Mouse (Mus musculus) brain, adult 2 months (tissue): ENCODE data around the gene Dscam.

Experiments
- DNase-seq: peaks from one replicate; pipeline ENCODE4 v3.0.0; 2011; ENCODE audit warnings: low read depth, low spot score

The Dscam gene

DNA sequence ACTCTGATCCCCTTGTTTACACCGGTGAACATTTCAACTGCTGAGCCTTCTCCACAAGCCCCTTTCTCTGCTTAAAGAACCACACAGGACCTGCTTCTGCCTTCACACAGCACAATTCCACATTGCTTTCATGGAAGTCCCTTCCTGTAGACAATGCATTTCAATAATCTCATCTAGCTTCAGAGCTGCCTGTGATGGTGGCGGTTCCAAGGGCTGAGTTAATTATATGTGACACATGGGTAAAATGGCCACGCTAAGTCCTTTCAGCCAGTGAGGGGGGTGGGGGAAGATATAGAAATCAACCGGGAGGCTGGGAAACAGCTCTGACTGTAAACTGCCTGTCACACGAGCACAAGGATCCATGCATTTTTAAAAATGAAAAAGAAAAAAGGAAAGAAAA, 152.2 kb downstream of the Dscam start:
- DNase-seq: no peak

- DNase-seq: peak; percentile 48
Measured at GRCm38 (mm10) chr16:97017171-97017738, 153.3 kb downstream of the Dscam start.

- DNase-seq: peak; percentile 49
Measured at GRCm38 (mm10) chr16:97016244-97016850, 154.2 kb downstream of the Dscam start.

- peak; percentile 48 for DNase-seq
Measured at GRCm38 (mm10) chr16:97014343-97014742, 156.2 kb downstream of the Dscam start.

DNA sequence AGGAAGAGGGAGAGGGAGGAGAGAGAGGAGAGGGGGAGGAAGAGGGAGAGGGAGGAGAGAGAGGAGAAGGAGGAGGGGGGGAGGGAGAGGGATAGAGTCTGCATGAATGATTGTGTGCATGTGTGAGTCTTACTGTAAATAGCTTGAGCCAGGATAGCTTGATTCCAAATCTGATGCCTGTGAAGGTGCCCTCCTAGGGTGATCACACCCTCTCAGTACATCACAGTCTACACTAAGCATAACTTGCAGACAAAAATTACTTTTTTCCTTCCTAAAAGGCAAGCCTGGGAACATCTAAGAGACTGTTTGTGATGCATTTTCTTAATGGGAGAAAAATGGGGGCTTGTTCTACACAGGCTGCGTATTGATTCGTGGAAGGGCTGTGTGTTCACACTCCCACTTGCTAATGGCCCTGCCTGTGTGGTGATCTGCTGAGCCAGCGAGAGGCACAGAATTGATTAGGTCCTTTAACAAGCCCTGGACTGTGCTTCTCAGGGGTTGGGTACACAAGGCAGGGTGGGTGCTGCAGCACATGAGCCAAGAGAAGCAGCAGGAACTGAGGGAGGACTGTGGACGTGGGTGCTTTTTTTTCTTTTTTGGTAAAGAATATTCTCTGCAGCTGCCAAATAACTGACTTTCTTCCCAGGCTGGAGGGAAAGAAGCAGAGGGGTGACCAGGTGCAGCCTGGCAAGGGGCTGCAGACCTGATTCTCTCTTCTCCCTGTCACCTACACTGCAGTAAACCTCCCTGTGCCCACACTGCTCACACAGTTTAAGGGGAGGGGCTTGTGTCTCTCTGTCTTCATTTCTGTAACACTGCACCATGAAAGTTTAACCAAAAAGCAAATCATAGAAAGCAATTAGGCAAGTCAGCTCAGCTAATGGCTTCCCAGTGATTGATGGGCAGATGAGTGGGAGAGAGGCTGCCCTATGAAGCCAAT, 161.2 kb downstream of the Dscam start:
- peak; percentile 71 for DNase-seq

GRCm38 (mm10) chr16:97007892-97008527, 162.5 kb downstream of the Dscam start:
- peak; percentile 53 for DNase-seq

DNA sequence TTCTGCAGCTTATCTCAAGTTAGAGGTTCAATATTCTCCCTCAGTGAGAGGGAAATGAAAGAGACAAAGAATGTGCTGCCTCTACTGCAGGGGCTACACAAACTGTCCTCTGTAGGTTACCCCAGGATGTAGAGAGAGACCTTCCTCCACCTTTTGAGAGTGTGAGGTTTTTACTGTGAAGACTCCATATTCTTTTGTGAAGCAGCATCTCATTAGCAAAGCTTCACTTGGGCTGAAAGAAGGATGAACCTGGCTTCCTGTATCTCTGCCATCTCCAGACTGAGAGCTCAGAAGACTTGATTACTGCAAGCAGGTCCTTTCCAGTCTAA, 163.7 kb downstream of the Dscam start:
- no peak for DNase-seq

GRCm38 (mm10) chr16:97006041-97006853, 164.3 kb downstream of the Dscam start:
- DNase-seq: peak; percentile 28

GRCm38 (mm10) chr16:97003965-97004364, 166.6 kb downstream of the Dscam start:
- DNase-seq: no peak

DNA sequence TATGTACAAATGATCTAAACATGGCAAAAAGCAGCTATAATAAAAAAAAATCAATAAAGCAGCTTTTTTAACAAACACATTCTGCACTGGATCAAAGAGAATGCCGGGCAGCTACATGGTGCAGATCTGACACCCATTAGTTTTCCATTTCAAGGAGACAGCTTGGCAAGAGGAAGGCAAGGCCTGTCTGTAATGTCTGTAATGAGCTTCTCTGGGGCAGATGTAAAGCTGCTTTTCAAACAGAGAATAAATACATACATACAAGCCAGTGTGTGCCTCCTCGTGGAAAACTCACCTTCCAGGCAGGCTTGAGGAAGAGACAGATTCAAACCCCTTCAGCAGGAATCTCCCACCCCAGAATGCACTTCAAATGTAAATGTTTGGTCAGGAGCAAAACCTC, 167.7 kb downstream of the Dscam start:
- no peak for DNase-seq

- DNase-seq: peak; percentile 92
Measured at GRCm38 (mm10) chr16:97002189-97002588, 168.4 kb downstream of the Dscam start.

DNA sequence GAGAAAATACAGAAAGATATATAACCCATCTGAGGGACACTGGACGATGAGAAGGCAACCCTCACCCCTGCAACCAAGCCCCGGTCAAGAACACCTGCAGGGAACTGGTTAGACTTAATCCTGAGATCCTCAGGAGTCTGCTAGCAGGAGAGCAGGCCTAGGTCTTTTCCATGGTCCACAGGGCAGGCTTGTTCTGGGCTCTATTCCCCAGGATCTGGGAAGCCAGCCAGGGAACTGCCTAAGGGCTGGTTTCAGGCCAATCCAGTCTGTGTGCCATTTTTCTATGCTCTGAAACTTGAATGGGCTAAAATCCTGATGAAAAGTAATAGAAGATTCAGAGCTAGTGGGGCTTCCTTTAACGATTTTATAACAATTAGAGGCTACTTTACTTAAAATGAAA, 173.7 kb downstream of the Dscam start:
- peak; percentile 84 for DNase-seq

DNA sequence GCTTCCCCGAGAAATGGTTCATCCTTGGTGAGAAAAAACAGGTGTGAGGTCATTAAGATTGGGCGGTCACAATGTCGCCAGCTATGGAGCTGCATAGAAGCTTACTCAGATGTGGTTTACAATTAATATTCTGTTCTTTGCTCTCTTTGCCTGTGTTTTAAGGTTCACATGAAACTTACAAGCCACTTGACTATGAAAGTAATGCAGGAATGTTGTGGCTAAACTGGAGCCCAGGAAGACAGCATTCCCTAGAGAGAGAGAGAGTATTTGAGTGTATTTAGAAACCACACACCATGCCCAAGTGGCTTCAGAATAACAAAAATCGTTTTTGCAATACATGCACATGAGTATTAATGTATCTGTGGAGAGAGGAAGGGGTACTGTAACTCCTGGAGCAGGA, 174.7 kb downstream of the Dscam start:
- DNase-seq: no peak

DNA sequence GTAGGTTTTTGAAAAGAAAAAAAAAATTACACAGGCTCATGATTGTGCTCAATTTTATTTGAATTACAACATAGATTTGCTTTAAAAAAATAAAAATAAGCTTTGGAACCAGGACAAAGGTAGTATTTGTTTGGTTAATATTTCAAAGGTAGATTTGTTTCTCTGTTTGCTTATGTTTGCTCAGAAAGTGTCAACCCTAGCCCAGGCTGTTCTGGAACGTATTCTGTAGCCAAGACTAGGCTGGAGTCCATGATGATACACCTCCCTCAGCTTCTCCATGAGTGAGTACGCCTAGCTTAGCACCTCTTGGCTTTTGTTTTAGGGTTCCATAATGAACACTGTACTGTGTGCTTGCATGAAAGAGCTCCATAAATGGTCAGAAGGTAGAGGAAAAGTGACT, 183.2 kb downstream of the Dscam start:
- DNase-seq: no peak

GRCm38 (mm10) chr16:96973300-96973699, 197.3 kb downstream of the Dscam start:
- no peak for DNase-seq

- no peak for DNase-seq
Measured at GRCm38 (mm10) chr16:96971768-96972167, 198.8 kb downstream of the Dscam start.

DNA sequence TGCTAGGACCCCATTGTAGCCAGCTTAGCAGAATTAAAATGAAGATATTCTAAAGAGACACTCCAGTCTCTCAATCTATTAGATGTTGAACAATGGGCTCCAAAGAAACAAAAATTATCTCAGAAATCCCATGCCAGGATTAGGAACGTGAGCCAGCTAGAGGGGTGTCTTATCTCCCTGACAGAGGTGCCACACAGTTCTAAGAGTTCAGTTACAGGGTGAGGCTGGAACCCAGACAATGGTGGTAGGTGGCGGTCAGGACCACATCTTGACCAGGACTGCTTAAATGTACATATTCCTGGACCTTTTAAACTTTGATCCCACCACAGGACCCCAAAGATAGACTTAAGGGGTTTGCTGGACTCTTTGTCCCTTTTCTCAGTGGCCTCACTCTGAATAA, 200.1 kb downstream of the Dscam start:
- DNase-seq: no peak

GRCm38 (mm10) chr16:96969643-96970042, 200.9 kb downstream of the Dscam start:
- peak; percentile 79 for DNase-seq

- no peak for DNase-seq
Measured at GRCm38 (mm10) chr16:96968885-96969480, 201.6 kb downstream of the Dscam start.

DNA sequence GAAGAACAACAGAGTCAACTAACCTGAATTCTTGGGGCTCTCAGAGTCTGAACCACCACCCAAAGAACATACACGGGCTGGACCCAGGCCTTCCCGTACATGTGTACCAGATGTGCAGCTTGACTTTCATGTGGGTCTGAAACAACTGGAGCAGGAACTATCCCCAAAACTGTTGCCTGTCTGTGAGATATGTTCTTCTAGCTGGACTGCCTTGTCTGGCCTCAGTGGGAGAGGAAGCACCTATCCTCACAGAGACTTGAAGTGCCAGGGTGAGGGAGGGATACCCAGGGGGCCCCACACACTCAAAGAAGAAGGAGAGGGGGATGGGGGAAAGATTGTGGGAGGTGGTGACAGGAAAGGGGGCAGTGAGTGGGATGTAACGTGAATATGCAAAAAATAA, 210.9 kb downstream of the Dscam start:
- DNase-seq: no peak
